Mouse (Mus musculus) heart, embryonic 14.5 days (tissue): ENCODE data around the gene Asb6. TPM values are rescaled to one million over a fixed set of nuclear protein-coding genes. Genes with fewer than 3 reads are reported as not detected.

Experiments used
- ATAC-seq: fragments of 200-750 bp; cut with Nextera tagmentation; 2 replicates; pipeline ENCODE4 v1.8.0; 2017; ENCODE audit warnings: low read depth, moderate TSS enrichment; ENCODE audit not compliant: insufficient number of reproducible peaks, insufficient read depth, low FRiP score
- H3K27ac ChIP-seq, 2 experiments: fragments of 200-500 bp in 1 of 2; fragments of 300-500 bp in 1 of 2; sonication (generic) in 1 of 2; replicated peaks in 1 of 2; 2 replicates each; pipeline ENCODE4 v1.5.1; 2012 to 2014; ENCODE audit warnings: low read depth in 2 of 2, low read length in 2 of 2, control low read depth in 1 of 2, mild to moderate bottlenecking in 1 of 2, mixed read lengths in 1 of 2; ENCODE audit not compliant: control insufficient read depth in 1 of 2, insufficient read depth in 1 of 2
- H3K27me3 ChIP-seq: fragments of 300-500 bp; sonication (generic); 2 replicates; pipeline ENCODE4 v1.6.1; 2014; ENCODE audit warnings: mild to moderate bottlenecking, low read length, control low read depth; ENCODE audit not compliant: control insufficient read depth, insufficient read depth
- H3K36me3 ChIP-seq: fragments of 300-500 bp; sonication (generic); 2 replicates; pipeline ENCODE4 v1.6.1; 2014; ENCODE audit warnings: mild to moderate bottlenecking, control low read depth, low read length, mixed read lengths; ENCODE audit not compliant: control insufficient read depth, insufficient read depth
- H3K4me1 ChIP-seq, 2 experiments: fragments of 200-500 bp in 1 of 2; fragments of 300-500 bp in 1 of 2; sonication (generic) in 1 of 2; 2 replicates each; pipeline ENCODE4 v1.6.1; 2012 to 2014; ENCODE audit warnings: low read length in 2 of 2, control low read depth in 1 of 2, mixed read lengths in 1 of 2; ENCODE audit not compliant: control insufficient read depth in 2 of 2, insufficient read depth in 2 of 2
- H3K4me2 ChIP-seq: fragments of 300-500 bp; sonication (generic); 2 replicates; pipeline ENCODE4 v1.6.1; 2014; ENCODE audit warnings: mild to moderate bottlenecking, low read length
- H3K4me3 ChIP-seq, 2 experiments: fragments of 200-500 bp in 1 of 2; fragments of 300-500 bp in 1 of 2; sonication (generic) in 1 of 2; 2 replicates each; pipeline ENCODE4 v1.5.1; 2012 to 2014; ENCODE audit warnings: low read length in 2 of 2, mild to moderate bottlenecking in 2 of 2, control low read depth in 1 of 2, low read depth in 1 of 2, moderate library complexity in 1 of 2; ENCODE audit not compliant: control insufficient read depth in 1 of 2, insufficient read depth in 1 of 2
- H3K9ac ChIP-seq: fragments of 300-500 bp; sonication (generic); 2 replicates; pipeline ENCODE4 v1.6.1; 2014; ENCODE audit warnings: mild to moderate bottlenecking, low read length
- H3K9me3 ChIP-seq: fragments of 300-500 bp; sonication (generic); 2 replicates; pipeline ENCODE4 v1.6.1; 2016; ENCODE audit warnings: low read length, control low read depth; ENCODE audit not compliant: control insufficient read depth
- WGBS: fragments of 180-500 bp; shearing (Covaris S2); extraction: QIAGEN DNeasy Blood & Tissue Kit; methylation state at CpG from one replicate; pipeline ENCODE4 v1.1.7; 2014; 5-methylcytosine and 5-hydroxymethylcytosine counted together
- polyA plus RNA-seq: library from polyadenylated mRNA; unstranded; fragments of >200 nt; fragmentation: Nextera tagmentation; extraction: Ambion mirVana; gene quantifications from 2 replicates; pipeline ENCODE4 v1.2.1, GENCODE M21; 2014

Gene Asb6
- 16.7 and 17.8 TPM in 2 replicates for polyA plus RNA-seq

DNA sequence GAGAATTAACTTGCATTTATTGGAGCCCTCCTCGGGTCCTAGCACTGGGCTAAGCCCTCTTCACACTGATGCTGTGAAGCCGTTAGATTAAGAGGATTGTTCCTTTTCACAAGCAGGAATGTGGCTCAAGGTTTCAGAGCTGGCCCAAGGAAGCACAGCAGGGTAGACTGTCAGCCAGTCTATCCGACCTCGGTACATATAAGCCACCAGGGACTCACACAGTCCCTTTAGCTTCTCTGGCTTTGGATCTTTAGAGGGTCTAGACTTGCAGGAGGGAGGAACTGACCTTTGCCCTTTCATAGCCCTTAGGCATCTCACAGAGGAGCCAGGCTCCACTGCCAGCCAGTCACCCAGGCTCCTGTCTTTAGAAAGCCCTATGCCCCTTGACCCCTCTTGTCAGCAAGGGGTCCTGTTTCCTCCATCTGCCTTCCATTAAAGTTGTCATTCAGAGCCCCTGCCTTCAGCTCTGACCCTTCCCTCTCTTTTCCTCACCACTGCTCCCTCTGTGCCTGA, at the start of gene Asb6:
Gene Asb6, minus strand, starts transcription at position 51 of the 513 bp plus-strand sequence.
- 39% methylated on average over 4 of the region's 4 CpGs for WGBS
- Histone ChIP-seq H3K9me3 (no peaks in the 10 kb centered on the region), H3K4me3 (no peak within 1 kb of the TSS), H3K9ac (no peak within 1 kb of the TSS), H3K4me1 (peaks cover 23 to 29% of the 10 kb centered on the region in 2 experiments), H3K36me3 (peaks cover 15% of the 10 kb centered on the region), H3K27ac (no peak within 1 kb of the TSS), H3K27me3 (no peaks in the 10 kb centered on the region), H3K4me2 (no peak within 1 kb of the TSS)
- no peak for ATAC-seq

DNA sequence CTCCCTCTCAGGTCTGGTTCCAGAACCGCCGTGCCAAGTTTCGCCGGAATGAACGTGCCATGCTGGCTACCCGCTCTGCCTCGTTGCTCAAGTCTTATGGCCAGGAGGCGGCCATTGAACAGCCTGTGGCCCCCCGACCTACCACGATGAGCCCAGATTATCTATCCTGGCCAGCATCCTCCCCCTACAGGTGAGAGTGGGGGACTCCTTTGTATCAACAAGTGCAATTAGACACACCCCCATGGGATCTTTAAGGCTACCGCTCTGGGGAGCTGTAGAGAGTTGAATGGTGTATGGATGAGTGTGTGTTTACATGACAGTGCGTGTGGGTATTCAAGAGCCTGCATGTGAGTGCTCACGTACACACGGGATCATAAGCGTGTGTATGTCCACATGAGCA, 49.3 kb upstream of the Asb6 start:
- 93% methylated on average over 15 of the region's 15 CpGs for WGBS
- H3K4me2 ChIP-seq, result no peak overlapping the region
- ATAC-seq, result no peak
- no peaks in the 10 kb centered on the region for H3K9me3 ChIP-seq
- H3K9ac ChIP-seq, result no peak overlapping the region
- H3K36me3 ChIP-seq, result peaks cover 41% of the 10 kb centered on the region
- H3K4me1 ChIP-seq, result peaks cover 18 to 19% of the 10 kb centered on the region in 2 experiments
- no peak overlapping the region for H3K27ac ChIP-seq
- no peaks in the 10 kb centered on the region for H3K27me3 ChIP-seq
- no peak overlapping the region for H3K4me3 ChIP-seq

DNA sequence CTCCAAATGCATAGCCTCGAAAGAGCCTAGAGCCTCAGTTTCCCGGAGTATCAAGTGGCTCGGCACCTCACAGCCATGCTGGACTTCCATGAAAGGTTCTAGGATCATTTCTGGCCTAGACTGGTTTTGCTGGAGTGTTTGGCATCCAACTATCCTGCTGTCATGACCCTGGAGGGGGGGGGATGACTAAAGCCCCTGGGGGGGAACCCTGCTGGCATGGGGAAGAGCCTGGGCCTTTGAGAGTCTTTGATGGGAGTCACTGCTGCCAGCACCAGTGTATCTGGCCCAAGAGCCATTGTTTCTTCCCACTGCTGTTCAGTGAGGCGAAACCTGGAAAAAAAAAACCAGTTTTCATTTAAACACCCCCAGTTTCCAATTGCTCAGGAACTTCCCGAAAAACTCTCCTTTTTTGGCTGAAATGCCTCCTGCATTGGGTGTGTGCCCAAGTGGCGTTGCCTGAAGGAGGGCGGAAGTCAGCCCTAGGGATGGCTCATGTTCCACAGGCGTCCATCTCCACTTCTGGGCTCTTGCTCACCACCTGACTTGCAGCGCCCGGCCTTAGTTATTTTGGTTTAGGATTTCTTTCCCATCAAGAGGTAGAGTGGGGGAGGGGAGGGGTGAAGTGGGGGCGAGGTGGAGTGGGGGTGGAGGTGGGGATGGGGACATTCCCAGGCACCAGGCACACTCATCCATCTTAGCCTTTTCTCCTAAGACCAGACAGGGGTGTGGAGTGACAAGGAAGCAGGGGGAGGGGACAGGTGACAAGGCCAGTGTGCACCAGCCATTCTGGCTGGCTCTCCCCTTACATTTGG, 45.7 kb upstream of the Asb6 start:
- no peak for ATAC-seq
- peaks cover 29% of the 10 kb centered on the region for H3K36me3 ChIP-seq
- no peaks in the 10 kb centered on the region for H3K27me3 ChIP-seq
- peaks cover 32 to 42% of the 10 kb centered on the region in 2 experiments for H3K4me1 ChIP-seq
- no peak overlapping the region for H3K4me2 ChIP-seq
- no peaks in the 10 kb centered on the region for H3K9me3 ChIP-seq
- peak overlapping the region in 1 of 2 experiments; percentile 57; a peak in 2 of 4 replicates for H3K27ac ChIP-seq
- no peak overlapping the region for H3K4me3 ChIP-seq
- WGBS, result 55% methylated on average over 11 of the region's 11 CpGs
- no peak overlapping the region for H3K9ac ChIP-seq

DNA sequence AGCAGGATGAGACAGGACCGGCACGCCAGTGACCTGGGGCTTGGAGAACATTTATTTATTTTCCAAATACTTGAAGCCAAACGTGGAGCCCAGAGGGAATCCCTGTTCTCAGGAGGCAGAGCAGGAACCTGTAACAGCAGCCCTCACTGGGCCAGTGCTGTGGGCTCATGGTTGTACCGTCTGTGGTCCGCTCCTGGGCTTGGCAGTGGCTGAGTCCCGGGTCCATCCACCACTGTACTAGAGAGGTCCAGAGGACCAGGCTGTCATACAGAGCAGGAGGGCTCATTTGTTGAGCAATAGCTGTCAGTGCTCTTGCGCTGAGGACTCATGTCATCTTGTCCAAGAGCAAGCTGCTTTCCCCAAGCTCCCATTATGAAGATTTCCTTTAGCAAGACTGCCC, 45.0 kb upstream of the Asb6 start:
- Histone ChIP-seq H3K9ac (no peak overlapping the region), H3K4me3 (no peak overlapping the region), H3K4me1 (peaks cover 32 to 42% of the 10 kb centered on the region in 2 experiments), H3K27ac (peak overlapping the region in 1 of 2 experiments; percentile 61; a peak in 2 of 4 replicates), H3K36me3 (peaks cover 21% of the 10 kb centered on the region), H3K27me3 (no peaks in the 10 kb centered on the region), H3K9me3 (no peaks in the 10 kb centered on the region), H3K4me2 (no peak overlapping the region)
- no peak for ATAC-seq
- 73% methylated on average over 7 of the region's 7 CpGs for WGBS

DNA sequence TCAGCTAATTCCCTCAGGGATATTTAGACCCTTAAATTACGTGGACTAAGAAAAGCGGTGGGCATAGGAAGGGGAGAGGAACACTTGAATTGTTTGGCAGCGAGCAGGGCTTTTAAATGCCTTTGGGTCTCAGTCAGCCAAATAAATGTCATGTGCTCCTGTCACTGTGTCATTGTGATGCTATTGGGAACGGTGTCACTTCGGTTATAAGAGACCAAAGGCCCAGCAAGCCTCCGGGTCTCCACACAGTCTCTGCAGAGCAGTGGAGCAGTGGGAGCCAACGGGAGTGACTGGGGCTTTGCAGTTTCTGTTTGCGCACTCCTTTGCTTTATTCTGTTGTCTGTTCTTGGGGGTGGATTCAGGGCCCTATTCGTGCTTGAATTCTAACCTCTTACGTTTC, 44.3 kb upstream of the Asb6 start:
- no peak overlapping the region for H3K4me3 ChIP-seq
- no peaks in the 10 kb centered on the region for H3K9me3 ChIP-seq
- no peaks in the 10 kb centered on the region for H3K27me3 ChIP-seq
- peak overlapping the region; percentile 58 to 61; a peak in 3 of 4 replicates for H3K27ac ChIP-seq
- no peak overlapping the region for H3K9ac ChIP-seq
- H3K36me3 ChIP-seq, result peaks cover 16% of the 10 kb centered on the region
- H3K4me1 ChIP-seq, result peaks cover 32 to 42% of the 10 kb centered on the region in 2 experiments
- H3K4me2 ChIP-seq, result 0 out of 2 replicates have a peak overlapping the region, but pooled peaks have one; percentile 3
- 39% methylated on average over 10 of the region's 10 CpGs for WGBS
- ATAC-seq, result no peak

DNA sequence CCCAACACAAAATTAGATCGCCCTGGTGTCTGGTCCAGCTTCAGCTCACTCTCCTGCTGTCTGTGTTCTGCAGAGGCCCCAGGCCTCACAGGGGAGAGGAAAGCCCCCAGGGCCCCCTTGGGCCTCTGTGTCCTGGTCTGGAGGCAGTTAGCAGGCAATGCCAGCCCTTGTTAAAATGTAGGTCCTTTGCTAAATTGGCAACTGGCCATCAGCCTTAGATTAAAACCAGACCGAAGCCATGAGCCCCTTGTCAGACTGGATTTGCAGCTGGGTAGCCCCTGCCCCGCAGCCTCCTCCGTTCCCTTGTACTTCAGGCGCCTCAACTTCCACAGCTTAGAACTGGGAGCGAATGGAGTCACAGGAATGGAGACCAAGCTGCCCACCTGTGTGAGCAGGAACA, 42.5 kb upstream of the Asb6 start:
- Histone ChIP-seq H3K9ac (peak overlapping the region; percentile 27; the same call in 1 of the 2 replicates), H3K36me3 (no peaks in the 10 kb centered on the region), H3K4me1 (peaks cover 32 to 42% of the 10 kb centered on the region in 2 experiments), H3K27ac (peak overlapping the region; percentile 59 to 74), H3K27me3 (no peaks in the 10 kb centered on the region), H3K4me2 (no peak overlapping the region), H3K9me3 (no peaks in the 10 kb centered on the region), H3K4me3 (no peak overlapping the region)
- ATAC-seq, result no peak
- WGBS, result 44% methylated on average over 6 of the region's 6 CpGs

DNA sequence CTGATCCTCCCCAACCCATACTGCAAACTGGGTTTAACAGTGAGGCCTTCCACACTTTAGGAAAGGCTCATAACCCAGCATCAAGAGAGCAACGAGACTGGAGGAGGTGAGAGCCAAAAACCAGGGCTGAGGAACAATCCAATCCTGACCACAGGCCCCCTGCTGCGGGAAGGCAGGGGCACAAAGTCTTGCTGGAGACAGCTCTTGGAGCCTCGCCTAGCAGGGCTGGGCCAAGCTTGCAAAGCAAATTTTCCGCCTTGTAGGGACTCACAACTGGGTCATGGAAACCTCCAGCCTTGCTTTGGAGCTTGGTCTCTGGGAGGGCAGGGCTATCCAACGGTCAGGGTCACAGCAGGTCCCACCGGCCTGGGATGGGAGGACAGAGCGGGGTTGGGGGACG, 40.7 kb upstream of the Asb6 start:
- Histone ChIP-seq H3K36me3 (no peaks in the 10 kb centered on the region), H3K27ac (no peak overlapping the region), H3K4me3 (no peak overlapping the region), H3K27me3 (no peaks in the 10 kb centered on the region), H3K4me1 (peaks cover 28 to 36% of the 10 kb centered on the region in 2 experiments), H3K9me3 (no peaks in the 10 kb centered on the region), H3K4me2 (no peak overlapping the region), H3K9ac (no peak overlapping the region)
- no peak for ATAC-seq
- 75% methylated on average over 8 of the region's 8 CpGs for WGBS
